Mouse (Mus musculus) neutrophil, adult 83 days (primary cell): Measurements from ENCODE around the gene Vmn2r79. TPM values are rescaled to one million over a fixed set of nuclear protein-coding genes. Genes with fewer than 3 reads are reported as not detected.

Source experiments
- total RNA-seq, 2 experiments: library from RNA; stranded (reverse); gene quantifications; one replicate each; pipeline ENCODE4 v1.2.4; 2023

Gene Vmn2r79
- under 1 TPM in 1 of 2 experiments, not detected in 1; 0.04 TPM for total RNA-seq

DNA sequence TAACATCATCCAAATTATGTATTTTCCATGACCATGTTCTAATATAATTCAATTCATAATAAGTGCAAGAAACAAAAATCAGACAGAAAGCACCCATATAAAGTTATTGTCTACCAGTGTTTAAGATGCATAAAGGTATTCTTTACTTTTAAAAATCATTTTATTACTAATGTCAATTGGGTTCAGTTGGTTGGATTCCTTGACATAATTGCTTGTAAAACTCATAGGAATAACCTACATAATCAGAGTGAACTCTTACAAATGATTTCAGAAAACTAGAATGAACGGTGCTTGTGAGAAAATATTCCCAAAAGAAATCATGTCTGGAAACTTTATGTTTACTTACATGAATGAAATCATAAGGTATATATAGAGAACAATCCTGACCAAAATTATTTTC lies at the start of gene Vmn2r79:
Vmn2r79 (plus strand) TSS at position 301 of the 400 bp plus-strand sequence.

Other genes with a start within 250 kb of the Vmn2r79 start
- gene Folh1, start 220.2 kb upstream of the Vmn2r79 start, total RNA-seq: not detected
- gene Vmn2r77, start 201.1 kb upstream of the Vmn2r79 start, total RNA-seq: not detected
- not detected for gene Vmn2r78, start 81.0 kb upstream of the Vmn2r79 start, total RNA-seq
- gene Nox4, start 250.0 kb downstream of the Vmn2r79 start, total RNA-seq: not detected